Mouse (Mus musculus) left cerebral cortex, postnatal 14 days (tissue): Measurements from ENCODE around the gene Eno1. TPM values are rescaled to one million over a fixed set of nuclear protein-coding genes. Genes with fewer than 3 reads are reported as not detected.

ENCODE experiments used
- DNase-seq, 2 experiments: peaks; one replicate each; pipeline ENCODE4 v3.0.0; 2021 to 2022; ENCODE audit warnings: low spot score in 2 of 2, mixed read lengths in 1 of 2
- intact Hi-C: fragments of 180-260 bp; cut with DNase I; formaldehyde crosslinking; loops from one replicate; pipeline ENCODE4 v1.15.1; 2025
- total RNA-seq, 2 experiments: library from RNA; stranded (reverse); gene quantifications; 2 replicates each; pipeline ENCODE4 v1.2.3; 2021

The Eno1 gene
- total RNA-seq, 2 experiments from 2014 or later: 378 to 386 TPM

- DNase-seq: no peak
- intact Hi-C loops: no loop called here
Measured at GRCm38 (mm10) chr4:150241708-150242107, 5.2 kb downstream of the Eno1 start.

DNA sequence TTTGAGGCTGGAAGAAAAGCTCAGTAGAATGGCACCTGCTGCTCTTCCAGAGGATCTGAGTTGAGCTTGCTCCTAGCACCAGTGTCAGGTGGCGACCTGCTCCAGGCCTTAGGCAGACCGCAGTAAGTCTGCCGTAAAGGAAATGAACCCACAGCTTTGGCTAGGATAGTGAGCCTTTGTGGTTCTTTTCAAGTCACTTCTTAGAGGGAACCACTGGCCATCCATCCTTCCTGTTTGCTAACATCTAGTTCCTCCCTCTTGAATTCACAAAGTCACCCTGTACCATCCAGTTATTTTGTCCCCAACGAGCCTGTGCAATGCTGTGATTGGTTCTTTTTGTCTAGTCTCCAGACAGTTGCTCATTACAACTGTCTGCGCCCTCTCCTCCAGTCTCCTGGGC lies 6.2 kb downstream of the Eno1 start:
- DNase-seq: no peak
- intact Hi-C loops: no loop called here

GRCm38 (mm10) chr4:150245876-150246275 lies 9.4 kb downstream of the Eno1 start:
- intact Hi-C loops: no loop called here

GRCm38 (mm10) chr4:150248009-150248408 lies 11.5 kb downstream of the Eno1 start:
- intact Hi-C loops: no loop called here
- DNase-seq: peak; percentile 79 to 86

More at GRCm38 (mm10) chr4:150245876-150246275, 9.4 kb downstream of the Eno1 start:
- no peak for DNase-seq

- intact Hi-C loops: no loop called here
- no peak for DNase-seq
Measured at GRCm38 (mm10) chr4:150248917-150249316, 12.4 kb downstream of the Eno1 start.

GRCm38 (mm10) chr4:150249731-150250270 lies 13.3 kb downstream of the Eno1 start:
- intact Hi-C loops: no loop called here

DNA sequence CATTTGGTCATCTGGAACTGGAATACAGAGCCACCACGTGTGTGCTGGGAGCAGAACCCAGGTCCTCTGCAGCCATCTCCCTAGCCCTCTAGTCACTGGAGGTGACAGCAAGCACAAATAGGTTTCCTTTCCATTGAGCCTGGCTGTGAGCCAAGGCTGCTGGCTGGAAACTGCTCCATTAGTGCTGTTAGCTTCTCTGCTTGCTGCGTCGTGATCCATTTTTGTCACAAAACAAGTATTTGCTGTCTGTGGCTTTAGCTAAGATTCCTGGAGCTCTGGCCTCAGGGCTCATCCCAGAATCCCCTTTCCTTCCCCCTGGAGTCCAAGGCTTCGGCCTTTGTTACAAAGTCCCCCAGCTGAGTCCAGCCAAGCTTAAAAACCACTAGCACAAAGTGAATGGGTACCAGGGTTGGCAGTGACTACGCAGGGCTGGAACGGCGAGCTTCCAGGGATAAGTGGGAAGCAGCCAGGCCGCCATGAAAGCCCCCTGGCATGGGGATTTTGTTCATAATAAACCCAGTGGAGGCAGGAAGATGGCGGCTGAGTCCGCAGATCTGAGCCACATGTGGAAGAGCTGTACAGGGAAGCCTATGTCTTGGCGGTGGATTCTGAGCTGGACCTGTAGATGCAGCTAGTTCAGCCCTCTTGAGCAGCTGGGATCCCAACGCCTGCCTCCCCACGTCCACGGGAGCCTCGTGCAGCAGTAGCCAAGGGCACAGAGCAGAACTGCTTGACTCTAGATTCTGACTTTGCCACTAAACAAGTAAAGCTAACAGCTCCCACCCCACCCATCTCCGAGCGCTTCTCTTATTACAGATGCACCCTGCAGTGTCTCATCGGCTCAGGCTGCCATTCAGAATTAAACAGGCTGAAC lies 14.3 kb downstream of the Eno1 start:
- peak in 1 of 2 experiments; percentile 63 for DNase-seq
- intact Hi-C loops: no loop called here

More at GRCm38 (mm10) chr4:150249731-150250270, 13.3 kb downstream of the Eno1 start:
- no peak for DNase-seq

GRCm38 (mm10) chr4:150254416-150254815 lies 17.9 kb downstream of the Eno1 start:
- no peak for DNase-seq
- intact Hi-C loops: no loop called here

DNA sequence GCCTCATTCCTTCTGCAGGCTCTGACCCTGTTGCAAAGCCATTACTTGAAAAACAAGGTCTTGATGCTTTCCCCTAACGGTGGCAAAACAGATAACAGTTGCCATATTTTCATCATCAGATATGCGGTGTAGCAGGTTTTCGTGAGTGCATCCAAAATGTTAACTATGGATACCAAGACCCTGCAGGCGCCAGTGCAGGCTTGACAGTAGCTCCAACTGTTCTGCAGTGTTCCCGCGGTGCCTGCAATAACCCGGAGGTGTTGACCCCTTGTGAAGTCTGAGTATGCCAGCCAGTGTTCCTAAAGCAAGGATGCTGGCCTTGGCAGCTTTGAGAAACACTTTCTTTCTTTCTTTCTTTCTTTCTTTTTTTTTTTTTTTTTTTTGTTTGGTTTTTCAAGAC lies 18.7 kb downstream of the Eno1 start:
- intact Hi-C loops: no loop called here
- no peak for DNase-seq

DNA sequence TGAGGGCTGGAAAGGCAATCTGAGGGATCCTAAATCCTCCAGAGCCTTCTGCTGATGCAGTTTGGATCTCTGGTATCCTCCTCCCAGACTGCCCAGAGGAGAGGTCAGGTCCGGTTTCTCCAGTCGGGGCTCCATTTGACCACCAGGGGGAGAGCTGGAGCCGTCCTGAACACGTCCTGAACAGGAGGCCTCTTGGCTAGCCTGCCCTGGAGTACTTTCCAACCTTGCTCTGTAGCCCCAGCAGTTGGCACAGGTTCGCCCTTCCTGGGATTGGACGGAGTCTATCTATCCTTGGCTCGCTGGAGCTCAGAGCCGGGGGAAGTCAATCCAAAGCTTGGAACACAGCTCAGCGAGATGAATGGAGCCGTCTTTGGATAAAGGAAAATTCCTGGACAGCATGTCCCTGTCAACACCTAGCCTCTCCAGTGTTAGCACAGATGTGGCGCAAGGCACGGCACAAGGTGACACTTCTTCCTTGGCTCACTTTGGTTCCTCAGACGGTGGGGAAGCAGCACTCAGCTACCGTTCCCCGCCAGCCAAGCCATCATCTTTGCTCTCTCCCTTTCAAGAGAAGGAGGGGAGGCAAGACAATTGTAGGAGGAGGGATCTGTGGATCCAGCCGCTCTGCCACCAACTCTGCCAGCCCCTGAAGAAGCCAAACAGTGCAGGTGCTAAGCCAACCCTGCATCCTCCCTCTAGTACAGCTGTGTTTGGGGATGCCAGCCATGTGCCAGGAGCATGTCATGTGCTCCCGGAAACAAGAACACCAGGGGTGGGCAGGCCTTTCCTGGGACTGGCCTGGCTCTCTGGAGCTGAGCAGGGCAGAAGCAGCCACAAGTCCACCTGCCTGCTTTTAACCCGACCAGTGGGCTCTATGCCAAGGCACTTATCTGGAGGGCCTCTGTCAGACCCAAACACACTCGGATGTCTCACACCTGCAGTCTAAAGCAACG lies 21.0 kb downstream of the Eno1 start:
- intact Hi-C loops: loop anchor here (2.0 kb wide), 1 partner anchor 209 kb away; no protein-coding TSS in a partner anchor
- DNase-seq: peak; percentile 74 to 75

GRCm38 (mm10) chr4:150258388-150258787 lies 21.9 kb downstream of the Eno1 start:
- intact Hi-C loops: no loop called here
- DNase-seq: no peak

DNA sequence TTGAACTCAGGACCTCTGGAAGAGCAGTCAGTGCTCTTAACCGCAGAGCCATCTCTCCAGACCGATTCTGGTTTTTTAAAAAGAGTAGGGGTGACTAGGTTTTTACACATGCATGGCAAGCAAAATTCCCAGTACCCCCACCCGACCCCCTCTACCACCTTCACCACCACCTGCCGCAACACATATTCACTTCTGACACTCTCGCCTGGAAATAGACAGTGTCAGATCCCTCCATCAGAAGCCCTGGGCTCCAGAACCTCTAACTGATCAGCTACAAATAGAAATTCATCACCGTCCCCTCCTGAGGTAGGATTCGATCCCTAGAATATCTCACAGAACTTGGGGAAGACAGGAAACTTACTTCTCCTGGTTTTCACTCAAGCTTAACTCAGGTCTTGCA lies 23.1 kb downstream of the Eno1 start:
- intact Hi-C loops: no loop called here
- no peak for DNase-seq

DNA sequence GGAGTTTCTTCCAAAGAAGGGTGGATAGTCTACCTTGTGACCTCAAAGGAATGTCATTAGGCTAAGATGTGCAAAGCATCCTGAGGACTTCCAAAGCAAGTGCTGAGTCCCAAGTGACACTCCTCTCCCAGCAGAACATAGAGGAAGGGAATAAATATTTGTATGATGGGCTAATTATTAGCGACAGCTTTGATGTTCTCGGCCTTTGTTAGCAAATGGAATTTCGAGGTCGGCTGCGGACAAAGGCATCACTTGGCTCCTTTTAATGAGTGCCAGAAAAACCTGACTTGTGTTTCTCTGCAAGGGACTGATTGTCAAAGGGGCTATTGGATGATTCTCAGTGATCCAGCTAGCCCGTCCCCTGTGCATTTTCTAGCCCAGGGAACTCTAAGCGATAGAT lies 23.6 kb downstream of the Eno1 start:
- DNase-seq: no peak
- intact Hi-C loops: no loop called here

GRCm38 (mm10) chr4:150260745-150261144 lies 24.2 kb downstream of the Eno1 start:
- intact Hi-C loops: no loop called here
- DNase-seq: no peak

DNA sequence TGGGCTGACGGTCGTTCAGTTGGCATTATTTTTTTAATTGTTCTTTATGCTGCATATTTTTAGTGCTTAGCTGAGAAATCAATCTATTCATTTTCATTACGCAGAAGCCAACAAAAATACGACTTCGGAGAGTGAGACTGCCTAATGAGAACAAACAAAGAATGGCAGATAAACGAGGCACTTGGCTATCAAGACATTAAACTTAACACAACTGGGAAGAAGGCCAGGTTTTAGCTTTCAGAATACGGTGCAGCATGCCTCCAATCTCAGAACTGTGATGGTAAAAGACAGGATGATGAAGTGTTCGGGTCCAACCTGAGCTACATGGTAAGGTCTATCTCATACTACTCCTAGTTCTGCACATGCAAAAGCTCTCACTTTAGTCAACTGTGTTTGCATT lies 25.8 kb downstream of the Eno1 start:
- DNase-seq: no peak
- intact Hi-C loops: no loop called here

DNA sequence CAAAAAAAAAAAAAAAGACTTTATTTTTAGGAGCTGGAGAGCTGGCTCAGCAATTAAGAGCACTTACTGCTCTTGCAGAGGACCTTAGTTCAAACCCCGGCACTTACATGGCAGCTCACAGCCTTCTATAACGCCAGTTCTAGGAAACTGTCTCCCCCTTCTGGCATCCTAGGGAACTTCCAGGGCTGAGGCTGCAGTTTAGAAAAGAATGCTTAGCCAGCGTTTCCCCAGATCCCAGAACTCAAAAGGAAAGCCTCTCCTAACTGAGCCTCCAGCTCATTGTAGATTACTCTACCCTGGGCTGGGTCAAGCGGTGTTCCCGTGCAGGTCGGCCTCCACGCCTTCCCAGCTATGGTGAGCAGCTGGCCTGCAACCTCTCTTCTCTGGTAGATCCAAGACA lies 28.4 kb downstream of the Eno1 start:
- intact Hi-C loops: no loop called here

DNA sequence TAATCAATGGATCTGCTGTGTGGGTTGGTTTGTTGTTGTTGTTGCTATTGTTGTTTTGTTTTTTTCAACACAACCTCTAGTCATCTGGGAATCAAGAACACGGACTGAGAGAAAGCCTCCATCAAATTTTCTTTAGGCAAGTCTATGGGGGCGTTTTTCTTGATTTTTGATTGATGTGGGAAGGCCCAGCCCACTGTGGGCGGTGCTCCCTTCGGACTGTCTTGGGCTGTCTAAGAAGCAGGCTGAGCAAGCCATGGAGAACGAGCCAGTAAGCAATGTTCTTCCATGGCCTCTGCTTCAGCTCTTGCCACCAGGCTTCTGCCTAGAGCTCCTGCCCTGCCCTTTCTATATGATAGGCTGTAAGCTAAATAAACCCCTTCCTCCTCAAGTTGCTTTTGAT lies 28.9 kb downstream of the Eno1 start:
- intact Hi-C loops: no loop called here
- DNase-seq: no peak

More for the DNA sequence above, 28.4 kb downstream of the Eno1 start:
- DNase-seq: no peak

DNA sequence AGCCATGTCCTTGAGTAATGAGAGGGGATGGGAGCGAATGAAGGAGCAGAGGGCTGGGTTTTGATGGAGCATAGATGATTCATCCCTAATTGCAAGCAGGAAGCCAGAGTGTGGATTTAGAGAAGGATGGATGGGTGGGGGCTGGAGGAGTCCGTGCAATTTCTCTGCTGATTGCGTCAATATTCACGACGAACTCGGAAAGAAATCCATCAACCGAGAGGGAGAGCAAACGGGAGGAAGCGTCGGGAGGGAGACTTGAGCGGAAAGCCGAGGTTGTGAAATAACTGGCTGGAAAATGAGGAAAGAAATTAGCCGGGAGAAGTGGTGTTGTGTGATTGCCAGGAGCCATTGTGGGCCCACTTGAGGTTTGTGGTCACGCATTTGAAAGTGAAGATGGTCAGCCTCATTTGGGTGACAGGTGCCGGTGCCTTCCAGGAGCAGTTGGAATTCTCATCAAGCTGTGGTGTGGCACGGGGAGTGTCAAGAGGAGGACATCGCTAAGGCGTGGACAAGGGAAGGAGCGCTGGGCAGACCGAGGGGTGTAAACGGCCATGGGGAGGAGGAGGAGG lies 30.2 kb downstream of the Eno1 start:
- intact Hi-C loops: no loop called here
- no peak for DNase-seq
